Mouse (Mus musculus): ENCODE results near the gene Gm6803.
"Not testable (repeated sequence)": the region's sequence is repeated elsewhere in the genome, so short reads cannot be mapped to it uniquely, and the experiment has no call there.

The Gm6803 gene

GRCm38 (mm10) chr12:88018671-88019070 is at the start of gene Gm6803:
Gm6803 (minus strand) TSS chr12:88018771.
- not testable (repeated sequence) for DNase-seq (ENCODE audit: low spot score in 2 of 2)

GRCm38 (mm10) chr12:88045226-88045625 is 26.7 kb upstream of the Gm6803 start:
- not testable (repeated sequence) for DNase-seq (ENCODE audit: low spot score in 2 of 2)

- not testable (repeated sequence) for DNase-seq (ENCODE audit: low spot score in 2 of 2)
Measured at GRCm38 (mm10) chr12:88039703-88040102, 21.1 kb upstream of the Gm6803 start.

GRCm38 (mm10) chr12:88039062-88039461 is 20.5 kb upstream of the Gm6803 start:
- DNase-seq (ENCODE audit: low spot score in 2 of 2) = peak in 1 of 2 experiments; percentile 2

GRCm38 (mm10) chr12:88032250-88032649 is 13.7 kb upstream of the Gm6803 start:
- DNase-seq (ENCODE audit: low spot score in 2 of 2) = not testable (repeated sequence)

GRCm38 (mm10) chr12:88026704-88027103 is 8.1 kb upstream of the Gm6803 start, which contains the start of gene Gm2056:
Gm2056 (plus strand) TSS chr12:88027004.
- DNase-seq (ENCODE audit: low spot score in 2 of 2) = not testable (repeated sequence)

- DNase-seq (ENCODE audit: low spot score in 2 of 2) = not testable (repeated sequence)
Measured at GRCm38 (mm10) chr12:88011548-88011947, 7.0 kb downstream of the Gm6803 start, which contains the start of gene Gm2075. Gm2075 (plus strand) TSS chr12:88011848.

GRCm38 (mm10) chr12:88004118-88004517 is 14.5 kb downstream of the Gm6803 start:
- not testable (repeated sequence) for DNase-seq (ENCODE audit: low spot score in 2 of 2)

- DNase-seq (ENCODE audit: low spot score in 2 of 2) = peak in 1 of 2 experiments; percentile 23
Measured at GRCm38 (mm10) chr12:87984000-87984399, 34.6 kb downstream of the Gm6803 start.
